Mouse (Mus musculus): ENCODE measurements around the gene Pdcd11. TPM values are rescaled to one million over a fixed set of nuclear protein-coding genes. Genes with fewer than 3 reads are reported as not detected.

Pdcd11 gene
- polyA plus RNA-seq, 1 experiment from 2014 or later, result 11.1 TPM

- peak overlapping the region; percentile 43 for H3K4me2 ChIP-seq (replicated peaks; ENCODE audit: low read depth, low read length)
- 0 out of 2 replicates have a peak overlapping the region, but pooled peaks have one; percentile 8 for H3K9ac ChIP-seq (ENCODE audit: low read depth, low read length)
- H3K4me3 ChIP-seq (ENCODE audit: low read length), result peak overlapping the region; percentile 19
- WGBS, result 29% methylated on average over 32 of the region's 32 CpGs
- no peaks in the 10 kb centered on the region for H3K9me3 ChIP-seq (ENCODE audit: control insufficient read depth, low read length)
- H3K27ac ChIP-seq (ENCODE audit: low read depth, low read length), result no peak overlapping the region
- no peak for ATAC-seq (ENCODE audit: low FRiP score, low TSS enrichment)
- H3K36me3 ChIP-seq (ENCODE audit: control insufficient read depth, insufficient read depth, low read length), result no peaks in the 10 kb centered on the region
- H3K4me1 ChIP-seq (ENCODE audit: control insufficient read depth, insufficient read depth, low read length), result no peaks in the 10 kb centered on the region
- peaks cover 4% of the 10 kb centered on the region; the same call in 1 of the 2 replicates for H3K27me3 ChIP-seq (ENCODE audit: control insufficient read depth, insufficient read depth, low read length)
Measured at GRCm38 (mm10) chr19:47151332-47152061, 60.9 kb downstream of the Pdcd11 start.

- Histone ChIP-seq H3K4me2 (replicated peaks; ENCODE audit: low read depth, low read length) (peak overlapping the region; percentile 43), H3K36me3 (ENCODE audit: control insufficient read depth, insufficient read depth, low read length) (no peaks in the 10 kb centered on the region), H3K4me1 (ENCODE audit: control insufficient read depth, insufficient read depth, low read length) (no peaks in the 10 kb centered on the region), H3K27me3 (ENCODE audit: control insufficient read depth, insufficient read depth, low read length) (peaks cover 4% of the 10 kb centered on the region; the same call in 1 of the 2 replicates), H3K4me3 (ENCODE audit: low read length) (peak overlapping the region; percentile 19; the same call in 1 of the 2 replicates), H3K27ac (ENCODE audit: low read depth, low read length) (no peak overlapping the region), H3K9me3 (ENCODE audit: control insufficient read depth, low read length) (no peaks in the 10 kb centered on the region), H3K9ac (ENCODE audit: low read depth, low read length) (no peak overlapping the region)
- 69% methylated on average over 12 of the region's 12 CpGs for WGBS
- no peak for ATAC-seq (ENCODE audit: low FRiP score, low TSS enrichment)
Measured at GRCm38 (mm10) chr19:47152062-47152369, 61.4 kb downstream of the Pdcd11 start.

GRCm38 (mm10) chr19:47153767-47154166 lies 63.2 kb downstream of the Pdcd11 start:
- Histone ChIP-seq H3K4me3 (ENCODE audit: low read length) (no peak overlapping the region), H3K27me3 (ENCODE audit: control insufficient read depth, insufficient read depth, low read length) (peaks cover 4% of the 10 kb centered on the region; the same call in 1 of the 2 replicates), H3K27ac (ENCODE audit: low read depth, low read length) (no peak overlapping the region), H3K4me1 (ENCODE audit: control insufficient read depth, insufficient read depth, low read length) (no peaks in the 10 kb centered on the region), H3K4me2 (replicated peaks; ENCODE audit: low read depth, low read length) (no peak overlapping the region), H3K9ac (ENCODE audit: low read depth, low read length) (no peak overlapping the region), H3K36me3 (ENCODE audit: control insufficient read depth, insufficient read depth, low read length) (no peaks in the 10 kb centered on the region), H3K9me3 (ENCODE audit: control insufficient read depth, low read length) (no peaks in the 10 kb centered on the region)
- ATAC-seq (ENCODE audit: low FRiP score, low TSS enrichment), result no peak
- WGBS, result 84% methylated on average over 7 of the region's 7 CpGs

GRCm38 (mm10) chr19:47157664-47158063 lies 67.1 kb downstream of the Pdcd11 start, which contains the start of gene Calhm3:
TSS of gene Calhm3 (minus strand) at chr19:47157764.
- H3K27me3 ChIP-seq (ENCODE audit: control insufficient read depth, insufficient read depth, low read length), result no peaks in the 10 kb centered on the region
- no peaks in the 10 kb centered on the region for H3K9me3 ChIP-seq (ENCODE audit: control insufficient read depth, low read length)
- no peaks in the 10 kb centered on the region for H3K36me3 ChIP-seq (ENCODE audit: control insufficient read depth, insufficient read depth, low read length)
- no peak within 1 kb of the TSS for H3K4me2 ChIP-seq (replicated peaks; ENCODE audit: low read depth, low read length)
- H3K4me1 ChIP-seq (ENCODE audit: control insufficient read depth, insufficient read depth, low read length), result no peaks in the 10 kb centered on the region
- H3K4me3 ChIP-seq (ENCODE audit: low read length), result no peak within 1 kb of the TSS
- no peak within 1 kb of the TSS for H3K9ac ChIP-seq (ENCODE audit: low read depth, low read length)
- H3K27ac ChIP-seq (ENCODE audit: low read depth, low read length), result no peak within 1 kb of the TSS
- WGBS, result 79% methylated on average over 11 of the region's 11 CpGs
- ATAC-seq (ENCODE audit: low FRiP score, low TSS enrichment), result no peak

- Histone ChIP-seq H3K36me3 (ENCODE audit: control insufficient read depth, insufficient read depth, low read length) (no peaks in the 10 kb centered on the region), H3K27ac (ENCODE audit: low read depth, low read length) (no peak overlapping the region), H3K9me3 (ENCODE audit: control insufficient read depth, low read length) (no peaks in the 10 kb centered on the region), H3K4me3 (ENCODE audit: low read length) (no peak overlapping the region), H3K9ac (ENCODE audit: low read depth, low read length) (no peak overlapping the region), H3K27me3 (ENCODE audit: control insufficient read depth, insufficient read depth, low read length) (no peaks in the 10 kb centered on the region), H3K4me1 (ENCODE audit: control insufficient read depth, insufficient read depth, low read length) (no peaks in the 10 kb centered on the region), H3K4me2 (replicated peaks; ENCODE audit: low read depth, low read length) (no peak overlapping the region)
- 60% methylated on average over 4 of the region's 4 CpGs for WGBS
- no peak for ATAC-seq (ENCODE audit: low FRiP score, low TSS enrichment)
Measured at GRCm38 (mm10) chr19:47161669-47162068, 71.1 kb downstream of the Pdcd11 start.

GRCm38 (mm10) chr19:47163176-47163744 lies 72.7 kb downstream of the Pdcd11 start:
- Histone ChIP-seq H3K9me3 (ENCODE audit: control insufficient read depth, low read length) (no peaks in the 10 kb centered on the region), H3K4me2 (replicated peaks; ENCODE audit: low read depth, low read length) (no peak overlapping the region), H3K27me3 (ENCODE audit: control insufficient read depth, insufficient read depth, low read length) (no peaks in the 10 kb centered on the region), H3K36me3 (ENCODE audit: control insufficient read depth, insufficient read depth, low read length) (no peaks in the 10 kb centered on the region), H3K4me1 (ENCODE audit: control insufficient read depth, insufficient read depth, low read length) (no peaks in the 10 kb centered on the region), H3K27ac (ENCODE audit: low read depth, low read length) (no peak overlapping the region), H3K4me3 (ENCODE audit: low read length) (no peak overlapping the region), H3K9ac (ENCODE audit: low read depth, low read length) (no peak overlapping the region)
- WGBS, result 91% methylated on average over 6 of the region's 6 CpGs
- ATAC-seq (ENCODE audit: low FRiP score, low TSS enrichment), result no peak

GRCm38 (mm10) chr19:47166758-47167157 lies 76.2 kb downstream of the Pdcd11 start:
- Histone ChIP-seq H3K9me3 (ENCODE audit: control insufficient read depth, low read length) (no peaks in the 10 kb centered on the region), H3K27ac (ENCODE audit: low read depth, low read length) (no peak overlapping the region; the same call in 1 of the 2 replicates), H3K4me3 (ENCODE audit: low read length) (no peak overlapping the region), H3K4me2 (replicated peaks; ENCODE audit: low read depth, low read length) (no peak overlapping the region), H3K27me3 (ENCODE audit: control insufficient read depth, insufficient read depth, low read length) (no peaks in the 10 kb centered on the region), H3K9ac (ENCODE audit: low read depth, low read length) (no peak overlapping the region), H3K36me3 (ENCODE audit: control insufficient read depth, insufficient read depth, low read length) (no peaks in the 10 kb centered on the region), H3K4me1 (ENCODE audit: control insufficient read depth, insufficient read depth, low read length) (no peaks in the 10 kb centered on the region)
- 26% methylated on average over 3 of the region's 3 CpGs for WGBS
- ATAC-seq (ENCODE audit: low FRiP score, low TSS enrichment), result no peak

GRCm38 (mm10) chr19:47167617-47168214 lies 77.1 kb downstream of the Pdcd11 start:
- Histone ChIP-seq H3K4me1 (ENCODE audit: control insufficient read depth, insufficient read depth, low read length) (no peaks in the 10 kb centered on the region), H3K27ac (ENCODE audit: low read depth, low read length) (no peak overlapping the region), H3K36me3 (ENCODE audit: control insufficient read depth, insufficient read depth, low read length) (no peaks in the 10 kb centered on the region), H3K4me3 (ENCODE audit: low read length) (no peak overlapping the region), H3K9me3 (ENCODE audit: control insufficient read depth, low read length) (no peaks in the 10 kb centered on the region), H3K27me3 (ENCODE audit: control insufficient read depth, insufficient read depth, low read length) (no peaks in the 10 kb centered on the region), H3K4me2 (replicated peaks; ENCODE audit: low read depth, low read length) (peak overlapping the region; percentile 29; the same call in 1 of the 2 replicates), H3K9ac (ENCODE audit: low read depth, low read length) (no peak overlapping the region)
- no peak for ATAC-seq (ENCODE audit: low FRiP score, low TSS enrichment)
- WGBS, result 61% methylated on average over 7 of the region's 7 CpGs

GRCm38 (mm10) chr19:47168223-47168622 lies 77.7 kb downstream of the Pdcd11 start:
- Histone ChIP-seq H3K27me3 (ENCODE audit: control insufficient read depth, insufficient read depth, low read length) (no peaks in the 10 kb centered on the region), H3K4me1 (ENCODE audit: control insufficient read depth, insufficient read depth, low read length) (no peaks in the 10 kb centered on the region), H3K4me3 (ENCODE audit: low read length) (no peak overlapping the region), H3K36me3 (ENCODE audit: control insufficient read depth, insufficient read depth, low read length) (no peaks in the 10 kb centered on the region), H3K4me2 (replicated peaks; ENCODE audit: low read depth, low read length) (peak overlapping the region; percentile 29), H3K9ac (ENCODE audit: low read depth, low read length) (no peak overlapping the region), H3K27ac (ENCODE audit: low read depth, low read length) (no peak overlapping the region), H3K9me3 (ENCODE audit: control insufficient read depth, low read length) (no peaks in the 10 kb centered on the region)
- peak; percentile 49; the same call in 1 of the 2 replicates for ATAC-seq (ENCODE audit: low FRiP score, low TSS enrichment)
- WGBS, result 8% methylated on average over 13 of the region's 13 CpGs

Data from kidney, embryonic 14.5 days (tissue).